Mouse (Mus musculus): ENCODE data around the gene Cnot6l. TPM values are rescaled to one million over a fixed set of nuclear protein-coding genes. Genes with fewer than 3 reads are reported as not detected.

The Cnot6l gene
- polyA plus RNA-seq, 1 experiment from 2014 or later: 29.5 TPM

- 63% methylated on average over 10 of the region's 10 CpGs for WGBS
- Histone ChIP-seq H3K27ac (ENCODE audit: low read length) (no peak overlapping the region), H3K36me3 (ENCODE audit: insufficient read depth, low read length) (no peaks in the 10 kb centered on the region), H3K27me3 (replicated peaks; ENCODE audit: insufficient read depth, low read length) (no peaks in the 10 kb centered on the region), H3K4me1 (ENCODE audit: insufficient read depth, low read depth, low read length) (no peaks in the 10 kb centered on the region), H3K4me3 (ENCODE audit: low read depth, low read length) (no peak overlapping the region), H3K4me2 (replicated peaks; ENCODE audit: low read depth, low read length) (no peak overlapping the region), H3K9me3 (ENCODE audit: low read length) (no peaks in the 10 kb centered on the region), H3K9ac (replicated peaks; ENCODE audit: low read depth) (no peak overlapping the region)
- ATAC-seq (no peak), DNase-seq (ENCODE audit: low spot score) (no peak)
- TF ChIP-seq CTCF (IDR thresholded peaks at IDR 0.05): no peak
- no peak for TF ChIP-seq EP300 (IDR thresholded peaks at IDR 0.05)
These were observed 37.6 kb upstream of the Cnot6l start for GRCm38 (mm10) chr5:96201462-96202154.

GRCm38 (mm10) chr5:96200269-96200668, 36.3 kb upstream of the Cnot6l start:
- H3K4me1 ChIP-seq (ENCODE audit: insufficient read depth, low read depth, low read length): no peaks in the 10 kb centered on the region
- H3K36me3 ChIP-seq (ENCODE audit: insufficient read depth, low read length): no peaks in the 10 kb centered on the region
- no peak overlapping the region for H3K9ac ChIP-seq (replicated peaks; ENCODE audit: low read depth)
- H3K4me2 ChIP-seq (replicated peaks; ENCODE audit: low read depth, low read length): no peak overlapping the region
- H3K27me3 ChIP-seq (replicated peaks; ENCODE audit: insufficient read depth, low read length): no peaks in the 10 kb centered on the region
- TF ChIP-seq CTCF (IDR thresholded peaks at IDR 0.05) (no peak), EP300 (IDR thresholded peaks at IDR 0.05) (no peak)
- 63% methylated on average over 3 of the region's 3 CpGs for WGBS
- ATAC-seq (no peak), DNase-seq (ENCODE audit: low spot score) (no peak)
- no peaks in the 10 kb centered on the region for H3K9me3 ChIP-seq (ENCODE audit: low read length)
- H3K4me3 ChIP-seq (ENCODE audit: low read depth, low read length): no peak overlapping the region
- H3K27ac ChIP-seq (ENCODE audit: low read length): no peak overlapping the region

GRCm38 (mm10) chr5:96198271-96198670, 34.3 kb upstream of the Cnot6l start:
- DNase-seq (ENCODE audit: low spot score): no peak
- Histone ChIP-seq H3K9me3 (ENCODE audit: low read length) (no peaks in the 10 kb centered on the region), H3K4me1 (ENCODE audit: insufficient read depth, low read depth, low read length) (no peaks in the 10 kb centered on the region), H3K27me3 (replicated peaks; ENCODE audit: insufficient read depth, low read length) (no peaks in the 10 kb centered on the region), H3K36me3 (ENCODE audit: insufficient read depth, low read length) (no peaks in the 10 kb centered on the region), H3K27ac (ENCODE audit: low read length) (no peak overlapping the region), H3K4me3 (ENCODE audit: low read depth, low read length) (no peak overlapping the region), H3K9ac (replicated peaks; ENCODE audit: low read depth) (no peak overlapping the region), H3K4me2 (replicated peaks; ENCODE audit: low read depth, low read length) (no peak overlapping the region)
- ATAC-seq: no peak
- WGBS: 75% methylated on average over 6 of the region's 6 CpGs
- TF ChIP-seq CTCF (IDR thresholded peaks at IDR 0.05) (no peak), EP300 (IDR thresholded peaks at IDR 0.05) (no peak)

- TF ChIP-seq CTCF (IDR thresholded peaks at IDR 0.05) (0 out of 2 replicates have a peak, but pooled peaks have one; percentile 20), EP300 (IDR thresholded peaks at IDR 0.05) (peak; percentile 64; the same call in 1 of the 2 replicates)
- Histone ChIP-seq H3K9ac (replicated peaks; ENCODE audit: low read depth) (no peak overlapping the region), H3K4me1 (ENCODE audit: insufficient read depth, low read depth, low read length) (no peaks in the 10 kb centered on the region), H3K27ac (ENCODE audit: low read length) (no peak overlapping the region), H3K4me3 (ENCODE audit: low read depth, low read length) (no peak overlapping the region), H3K9me3 (ENCODE audit: low read length) (no peaks in the 10 kb centered on the region), H3K4me2 (replicated peaks; ENCODE audit: low read depth, low read length) (no peak overlapping the region), H3K27me3 (replicated peaks; ENCODE audit: insufficient read depth, low read length) (no peaks in the 10 kb centered on the region), H3K36me3 (ENCODE audit: insufficient read depth, low read length) (no peaks in the 10 kb centered on the region)
- DNase-seq (ENCODE audit: low spot score) (peak; percentile 37), ATAC-seq (peak; percentile 74)
- 34% methylated on average over 2 of the region's 2 CpGs for WGBS
These were observed 32.6 kb upstream of the Cnot6l start for GRCm38 (mm10) chr5:96196547-96197052.

- ATAC-seq: no peak
- Histone ChIP-seq H3K36me3 (ENCODE audit: insufficient read depth, low read length) (no peaks in the 10 kb centered on the region), H3K4me2 (replicated peaks; ENCODE audit: low read depth, low read length) (no peak overlapping the region), H3K4me1 (ENCODE audit: insufficient read depth, low read depth, low read length) (no peaks in the 10 kb centered on the region), H3K4me3 (ENCODE audit: low read depth, low read length) (no peak overlapping the region), H3K9me3 (ENCODE audit: low read length) (no peaks in the 10 kb centered on the region), H3K9ac (replicated peaks; ENCODE audit: low read depth) (no peak overlapping the region), H3K27me3 (replicated peaks; ENCODE audit: insufficient read depth, low read length) (no peaks in the 10 kb centered on the region), H3K27ac (ENCODE audit: low read length) (no peak overlapping the region)
- TF ChIP-seq EP300 (IDR thresholded peaks at IDR 0.05) (no peak), CTCF (IDR thresholded peaks at IDR 0.05) (no peak)
- no peak for DNase-seq (ENCODE audit: low spot score)
- WGBS: 26% methylated on average over 4 of the region's 4 CpGs
These were observed 27.3 kb upstream of the Cnot6l start for GRCm38 (mm10) chr5:96191251-96191650.

- TF ChIP-seq CTCF (IDR thresholded peaks at IDR 0.05): no peak
- no peak for TF ChIP-seq EP300 (IDR thresholded peaks at IDR 0.05)
- Histone ChIP-seq H3K27me3 (replicated peaks; ENCODE audit: insufficient read depth, low read length) (no peaks in the 10 kb centered on the region), H3K4me1 (ENCODE audit: insufficient read depth, low read depth, low read length) (no peaks in the 10 kb centered on the region), H3K9me3 (ENCODE audit: low read length) (no peaks in the 10 kb centered on the region), H3K36me3 (ENCODE audit: insufficient read depth, low read length) (no peaks in the 10 kb centered on the region), H3K4me3 (ENCODE audit: low read depth, low read length) (no peak overlapping the region), H3K9ac (replicated peaks; ENCODE audit: low read depth) (no peak overlapping the region), H3K4me2 (replicated peaks; ENCODE audit: low read depth, low read length) (no peak overlapping the region), H3K27ac (ENCODE audit: low read length) (no peak overlapping the region)
- 97% methylated on average over 1 of the region's 1 CpGs for WGBS
- ATAC-seq (no peak), DNase-seq (ENCODE audit: low spot score) (no peak)
These were observed 25.8 kb upstream of the Cnot6l start for GRCm38 (mm10) chr5:96189761-96190160.

Measured in lung, postnatal 0 days (tissue).